Mouse (Mus musculus) embryo, embryonic 9.5 days (tissue): ENCODE measurements around the gene Ftcd.
A peak's percentile ranks its signal among the peaks of the same experiment; 100 is the strongest.

Experiments
- DNase-seq: peaks from one replicate; pipeline ENCODE4 v3.0.0-alpha.2; 2017; ENCODE audit errors: extremely low spot score

Ftcd gene

DNA sequence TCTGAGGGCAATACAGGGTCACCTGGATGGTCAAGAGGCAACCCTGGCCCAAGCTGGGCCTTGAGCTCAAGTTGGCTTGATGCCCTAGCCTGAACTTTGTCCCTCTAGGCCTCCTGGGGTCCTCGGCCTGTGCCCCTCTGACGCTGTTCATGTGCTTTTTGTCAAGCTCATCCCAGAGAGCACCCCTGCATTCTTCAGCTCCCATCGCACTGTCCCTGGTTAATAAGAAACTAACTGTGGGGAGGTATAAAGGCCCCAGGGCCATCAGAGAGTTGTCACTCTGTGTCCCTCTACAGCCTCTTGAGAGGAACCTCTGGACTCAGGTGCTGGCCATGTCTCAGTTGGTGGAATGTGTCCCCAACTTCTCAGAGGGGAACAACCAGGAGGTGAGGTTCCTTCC is at the start of gene Ftcd:
Gene Ftcd (plus strand): TSS at position 275 of the 400 bp plus-strand sequence.
- DNase-seq, result no peak

DNA sequence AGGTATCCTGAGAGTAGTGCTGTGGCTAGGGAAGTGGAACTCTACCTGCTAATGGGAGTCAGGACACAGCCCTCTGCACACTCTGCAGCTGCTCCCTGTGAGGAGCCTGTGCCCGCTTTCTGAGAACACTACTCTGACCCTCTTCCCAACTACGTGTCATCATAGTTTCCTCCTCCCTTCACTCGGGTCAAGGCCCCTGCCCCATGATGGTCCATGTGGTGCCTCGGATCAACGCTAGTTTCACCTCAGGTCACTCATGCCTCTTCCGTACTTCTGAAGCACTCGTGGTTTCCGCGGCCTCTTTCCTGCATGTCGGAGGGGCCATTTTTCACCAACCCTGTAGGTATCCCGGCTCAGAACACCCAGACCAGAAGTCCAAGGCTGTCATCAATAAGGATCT is 44.5 kb upstream of the Ftcd start:
- no peak for DNase-seq

DNA sequence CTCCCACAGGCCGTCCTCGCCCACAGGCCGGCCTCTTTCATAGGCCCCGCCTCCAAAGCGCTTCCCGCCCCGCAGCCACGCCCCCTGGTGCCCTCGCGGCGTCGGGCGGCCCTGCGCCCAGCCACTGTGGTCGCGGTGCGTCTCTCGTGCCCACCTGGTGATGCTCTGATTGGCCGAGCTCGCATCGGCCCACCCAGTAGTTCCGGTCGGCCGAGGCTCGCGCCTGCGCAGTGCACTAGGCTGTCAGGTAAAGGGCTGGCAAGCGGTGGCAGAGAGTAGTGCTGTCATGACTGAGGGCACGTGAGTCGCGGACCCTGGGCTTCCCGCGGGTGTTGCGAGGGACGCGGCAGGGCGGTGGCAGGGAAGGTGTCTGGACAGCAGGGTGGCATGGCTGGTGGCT is 44.1 kb upstream of the Ftcd start, which contains the start of gene Lss:
Gene Lss (plus strand): TSS at position 214 of the 400 bp plus-strand sequence.
- DNase-seq, result peak; percentile 97

DNA sequence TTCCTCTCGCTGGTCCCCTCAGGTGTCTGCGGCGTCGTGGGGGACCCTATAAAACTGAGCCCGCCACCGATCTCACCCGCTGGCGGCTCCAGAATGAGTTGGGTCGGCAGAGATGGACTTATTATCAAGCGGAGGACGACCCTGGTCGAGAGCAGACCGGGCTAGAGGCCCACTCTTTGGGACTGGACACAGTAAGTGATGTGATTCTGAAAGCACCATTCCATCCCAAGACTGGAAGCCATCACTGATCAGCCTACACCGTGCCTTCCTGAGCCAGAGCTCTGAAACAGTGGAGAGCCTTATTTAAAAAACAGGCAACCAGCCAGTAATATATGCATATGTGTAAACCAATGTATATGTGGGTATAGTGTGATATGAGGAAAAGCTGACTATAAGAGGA is 43.6 kb upstream of the Ftcd start:
- DNase-seq, result no peak

DNA sequence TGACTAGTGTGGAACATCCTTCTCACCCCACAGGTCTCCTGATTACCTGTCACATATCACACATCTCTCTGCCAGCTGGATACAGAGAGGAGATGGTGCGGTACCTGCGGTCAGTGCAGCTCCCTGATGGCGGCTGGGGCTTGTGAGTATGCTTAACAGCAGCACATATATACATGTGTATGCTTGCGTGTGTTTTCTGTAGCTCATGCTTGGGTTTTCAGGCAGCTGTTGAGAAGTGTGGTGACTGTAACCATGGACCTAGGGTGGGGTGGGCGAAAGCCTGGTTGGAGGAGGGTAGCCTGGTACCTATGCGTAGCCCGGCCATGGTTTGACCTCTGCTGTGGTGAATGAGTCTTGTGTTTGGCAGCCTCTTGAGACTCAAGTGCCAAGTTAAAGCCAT is 39.9 kb upstream of the Ftcd start:
- no peak for DNase-seq

DNA sequence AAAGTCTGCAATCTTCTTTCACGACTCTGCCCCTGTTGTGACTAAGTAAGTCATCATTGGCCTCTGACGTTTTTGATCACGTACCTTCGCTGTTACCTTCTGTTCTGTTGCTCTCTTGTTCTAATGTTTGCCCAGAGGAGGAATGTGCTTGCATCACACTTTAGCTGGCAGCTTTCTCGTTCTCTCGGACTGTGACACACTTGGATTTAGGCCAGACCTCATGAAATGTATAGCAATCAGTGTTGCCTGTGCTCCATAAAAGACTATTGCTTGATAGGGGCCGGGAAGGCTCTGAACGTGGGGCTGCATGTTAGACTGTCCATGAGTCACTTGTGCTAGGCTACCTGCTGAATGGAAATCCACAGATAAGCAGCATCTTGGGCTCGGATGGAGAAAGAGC is 37.8 kb upstream of the Ftcd start:
- no peak for DNase-seq

DNA sequence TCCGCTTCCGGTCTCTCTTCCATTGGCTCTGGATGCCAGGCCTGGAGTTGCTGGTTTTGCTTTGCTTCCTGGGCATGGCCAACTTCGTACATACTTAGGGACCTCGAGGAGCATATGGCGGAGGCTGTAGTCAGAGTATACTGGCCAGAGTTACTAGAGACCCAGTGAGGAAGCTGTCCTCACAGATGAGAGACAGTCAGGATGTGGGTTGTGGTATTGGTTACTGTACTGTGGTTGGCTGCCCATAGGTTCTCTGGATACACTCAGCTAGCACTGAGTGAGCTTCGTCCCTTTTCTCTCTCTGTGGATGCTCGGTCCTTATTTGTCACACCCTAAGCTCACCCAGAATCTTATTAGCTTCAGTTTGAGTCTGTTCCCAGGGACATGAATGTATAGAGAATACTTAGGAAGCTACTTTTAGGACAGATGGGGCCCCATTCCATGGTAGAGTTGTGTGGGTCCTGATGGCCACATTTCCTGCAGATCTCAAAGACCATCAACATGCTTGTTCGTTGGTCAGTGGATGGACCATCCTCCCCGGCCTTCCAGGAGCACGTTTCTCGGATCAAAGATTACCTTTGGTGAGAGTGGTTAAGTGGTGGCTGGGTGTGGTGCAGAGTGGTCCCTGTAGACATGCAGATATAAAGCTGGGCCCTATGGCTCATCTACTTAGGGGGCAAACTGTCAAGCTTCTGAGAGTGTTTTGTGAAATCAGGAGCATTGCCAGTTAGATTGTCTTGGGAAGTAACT is 33.9 kb upstream of the Ftcd start:
- DNase-seq, result no peak

DNA sequence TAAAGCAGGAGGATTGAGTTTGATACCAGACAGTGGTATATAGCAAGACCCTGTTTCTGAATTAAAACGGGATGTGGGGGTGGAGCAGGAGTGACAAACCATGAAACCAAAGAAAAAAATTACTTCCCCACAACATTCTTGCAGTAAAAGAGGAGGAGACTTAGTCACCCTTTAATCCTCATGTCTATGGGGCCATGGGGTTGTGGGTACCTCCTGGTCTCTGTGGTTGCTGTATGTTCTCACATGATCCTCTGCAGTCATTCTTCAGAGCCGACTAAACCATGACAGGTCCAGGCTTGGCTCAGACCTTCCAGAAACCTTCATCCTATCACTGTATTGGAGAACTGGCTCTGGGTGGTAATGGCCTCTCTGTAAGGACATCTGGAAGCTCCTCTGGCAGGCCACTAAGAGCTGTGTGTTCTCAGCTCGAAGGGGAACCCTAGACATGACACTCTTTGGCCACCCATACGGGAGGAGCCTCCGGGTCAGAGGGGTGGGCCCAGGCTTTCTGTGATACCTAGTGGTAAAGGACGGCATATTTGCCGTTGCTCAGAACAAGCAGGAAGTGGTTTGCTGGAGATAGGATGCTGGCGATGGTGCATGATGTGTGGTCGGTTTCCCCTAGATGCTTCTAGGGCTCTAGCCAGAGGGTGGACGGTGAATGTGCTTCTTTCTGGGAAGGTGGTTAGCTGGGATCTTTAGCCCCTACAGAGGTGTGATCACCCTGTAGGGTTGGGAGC is 32.6 kb upstream of the Ftcd start:
- no peak for DNase-seq

DNA sequence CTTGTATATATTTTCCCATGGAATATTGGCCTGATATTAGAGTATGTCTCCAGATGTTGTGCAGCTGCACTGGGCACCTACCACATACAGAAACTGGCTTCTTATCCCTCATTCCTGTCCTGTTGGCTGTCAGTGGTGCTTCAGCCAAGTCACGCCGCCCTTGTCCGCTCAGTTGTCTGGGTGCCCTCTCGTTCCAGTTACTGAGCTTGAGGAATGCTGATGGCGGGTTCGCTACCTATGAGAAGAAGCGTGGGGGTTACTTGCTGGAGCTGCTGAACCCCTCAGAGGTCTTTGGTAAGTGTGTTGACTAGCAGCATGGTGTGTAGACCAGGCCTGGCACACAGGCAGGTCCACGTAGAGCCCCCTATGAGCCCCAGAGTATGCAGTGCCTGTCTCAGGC is 28.9 kb upstream of the Ftcd start:
- no peak for DNase-seq

DNA sequence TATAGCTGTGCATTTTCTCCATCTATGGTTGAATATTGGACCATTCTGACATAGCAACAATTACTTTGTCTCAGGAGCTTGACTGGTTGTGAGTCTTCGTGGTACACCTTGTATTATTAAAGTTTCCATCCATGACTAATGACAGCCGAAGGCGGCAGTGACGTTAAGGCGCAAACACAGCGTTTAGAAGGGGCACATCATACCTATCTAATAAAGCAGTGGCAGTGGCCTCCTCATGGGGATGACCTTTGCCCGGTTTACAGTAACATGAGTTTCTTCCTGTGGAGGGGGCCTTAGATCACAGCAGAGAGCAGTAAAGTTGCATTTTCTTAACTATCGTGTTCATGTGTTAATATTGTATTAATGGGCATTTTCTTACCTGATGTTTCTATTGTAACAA is 27.2 kb upstream of the Ftcd start:
- DNase-seq, result no peak

DNA sequence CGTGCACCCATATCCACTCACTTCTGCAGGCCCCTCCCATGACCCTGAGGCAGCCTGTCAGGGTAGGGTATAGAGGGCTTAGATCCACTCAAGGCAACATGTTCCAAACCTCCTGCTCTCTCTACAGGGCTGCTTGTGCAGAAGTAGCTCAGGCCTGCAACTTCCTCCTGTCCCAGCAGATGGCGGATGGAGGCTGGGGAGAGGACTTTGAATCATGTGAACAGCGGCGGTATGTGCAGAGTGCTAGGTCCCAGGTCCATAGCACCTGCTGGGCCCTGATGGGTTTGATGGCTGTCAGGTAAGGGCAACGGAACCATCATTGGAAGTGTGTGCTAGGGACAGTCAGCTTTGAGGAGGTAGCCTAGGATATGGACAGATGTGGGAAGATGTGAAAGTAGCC is 25.0 kb upstream of the Ftcd start:
- DNase-seq, result no peak

DNA sequence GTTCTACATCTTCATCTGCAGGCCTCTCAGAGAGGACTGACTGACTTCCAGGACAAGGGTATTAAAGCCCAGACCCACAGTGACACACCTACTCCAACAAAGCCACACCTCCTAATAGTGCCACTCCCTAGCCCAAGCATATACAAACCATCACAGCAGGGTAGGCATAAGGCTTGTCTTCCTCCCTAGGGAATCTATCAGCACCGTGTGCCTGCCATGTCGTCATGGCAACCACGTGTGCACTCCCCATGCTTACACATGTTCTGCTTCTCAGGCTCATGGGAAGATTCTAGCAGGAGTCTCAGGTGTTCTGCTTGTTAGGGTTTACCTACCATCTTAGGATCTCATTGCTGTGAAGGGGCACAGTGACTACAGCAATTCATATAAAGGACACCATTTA is 23.9 kb upstream of the Ftcd start:
- DNase-seq, result no peak

DNA sequence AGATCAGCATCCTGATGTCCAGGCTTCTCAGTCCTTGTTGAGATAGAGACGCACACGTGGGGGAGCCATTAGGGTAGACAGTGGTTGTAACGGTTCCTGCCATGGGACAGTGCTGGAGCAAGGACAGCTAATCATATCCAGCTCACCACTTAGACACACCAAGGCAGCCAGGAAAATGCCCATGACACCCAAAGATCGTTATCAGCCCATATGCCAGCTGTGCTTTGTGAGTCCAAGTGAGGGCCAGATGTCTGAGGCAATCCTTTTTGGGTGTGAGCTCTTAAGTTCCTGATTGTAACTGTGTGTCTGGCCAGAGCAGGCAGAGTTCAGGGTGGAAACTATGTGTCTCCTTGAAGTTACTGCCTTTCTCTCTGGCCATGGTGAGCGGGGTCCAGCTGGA is 21.4 kb upstream of the Ftcd start:
- no peak for DNase-seq

DNA sequence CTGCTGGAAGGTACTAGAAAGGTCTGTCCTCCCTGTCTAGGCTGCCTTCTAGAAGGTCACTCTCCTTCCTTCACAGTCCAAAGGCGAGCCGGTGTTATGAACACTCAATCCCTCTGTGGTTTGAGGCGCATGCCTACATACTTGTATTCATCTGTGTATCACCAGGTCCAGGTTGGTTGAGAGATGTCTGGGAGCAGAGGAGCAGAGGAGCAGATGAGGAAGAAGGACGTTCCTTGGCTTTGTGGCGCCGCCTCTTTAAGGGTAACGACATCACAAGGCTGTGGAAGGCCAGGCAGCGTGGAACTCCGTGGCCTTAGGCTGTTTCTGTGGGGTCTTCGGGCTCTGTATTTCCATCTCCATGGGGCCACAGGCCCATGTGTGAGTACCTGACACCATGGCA is 13.5 kb upstream of the Ftcd start, which contains the start of gene Spatc1l:
Gene Spatc1l (plus strand): TSS at position 301 of the 400 bp plus-strand sequence.
- DNase-seq, result no peak

DNA sequence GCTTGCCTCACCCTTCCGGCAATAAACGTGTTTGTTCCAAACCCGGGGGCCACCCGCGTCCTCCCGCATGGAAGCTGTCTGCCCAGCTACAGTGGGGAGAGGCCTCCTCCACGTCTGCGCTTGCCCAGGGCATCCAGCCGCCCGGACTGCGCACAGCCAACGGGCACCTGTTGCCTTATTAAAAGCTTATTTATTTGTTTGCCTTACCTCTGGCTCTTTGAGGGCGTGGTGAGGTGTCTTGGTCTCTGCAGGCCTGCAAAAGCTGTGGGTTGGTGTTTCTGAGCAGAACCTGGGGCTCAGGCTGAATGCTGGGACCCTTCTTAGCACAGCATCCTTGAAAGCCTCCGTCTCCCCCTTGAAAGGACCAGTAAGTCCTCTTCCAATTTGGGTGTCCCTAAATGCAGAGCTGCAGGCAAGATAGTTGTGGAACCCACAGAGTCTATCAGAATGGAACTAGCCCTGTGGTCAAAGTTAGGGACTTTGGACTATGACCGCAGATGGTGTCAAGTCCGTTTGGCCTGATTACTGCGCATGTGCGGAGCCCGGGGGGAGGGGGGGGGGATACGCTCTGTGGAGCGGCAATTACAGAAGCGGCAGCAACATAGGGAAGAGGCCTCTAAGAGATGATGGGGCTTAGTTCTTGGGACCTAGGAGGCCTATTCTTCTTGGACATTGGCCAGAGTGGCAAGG is 5.3 kb upstream of the Ftcd start:
- no peak for DNase-seq

DNA sequence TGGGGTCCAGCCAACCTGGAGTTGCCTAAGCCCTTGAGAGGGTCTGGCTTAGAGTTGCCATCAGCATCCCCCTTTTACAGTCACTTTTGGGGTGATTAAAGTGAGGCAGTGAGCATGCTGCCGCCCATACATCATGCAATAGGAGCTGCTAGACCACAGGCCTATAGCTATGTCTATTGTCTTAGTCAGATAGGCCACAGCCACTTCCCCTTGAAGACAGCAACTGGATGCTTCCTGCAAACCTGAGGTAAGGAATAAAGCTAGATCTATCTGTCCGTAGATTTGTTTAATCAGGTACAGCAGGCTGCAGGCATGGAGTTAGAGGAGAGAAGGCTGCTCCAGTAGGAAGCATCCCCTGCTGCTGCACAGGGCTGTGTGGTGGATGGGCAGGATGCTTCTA is 4.4 kb upstream of the Ftcd start:
- DNase-seq, result no peak

DNA sequence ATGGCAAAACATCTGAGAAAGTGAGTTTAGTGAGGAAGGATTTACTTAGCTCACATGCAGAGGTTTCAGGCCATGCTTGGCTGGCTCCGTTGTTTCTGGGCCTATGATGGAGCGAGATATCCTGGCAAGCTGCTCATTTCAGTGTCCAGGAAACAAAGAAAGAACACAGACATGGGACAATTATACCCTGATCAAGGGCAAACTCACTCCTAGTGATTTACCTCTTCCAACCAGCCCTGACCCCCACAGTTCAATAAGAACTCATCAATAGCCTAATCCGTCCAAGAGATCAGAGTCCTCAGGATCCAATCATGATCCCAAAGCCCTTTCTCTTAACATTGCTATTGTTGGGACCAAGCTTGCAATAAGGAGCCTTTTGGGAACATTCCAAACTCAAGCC is 3.3 kb upstream of the Ftcd start:
- no peak for DNase-seq

DNA sequence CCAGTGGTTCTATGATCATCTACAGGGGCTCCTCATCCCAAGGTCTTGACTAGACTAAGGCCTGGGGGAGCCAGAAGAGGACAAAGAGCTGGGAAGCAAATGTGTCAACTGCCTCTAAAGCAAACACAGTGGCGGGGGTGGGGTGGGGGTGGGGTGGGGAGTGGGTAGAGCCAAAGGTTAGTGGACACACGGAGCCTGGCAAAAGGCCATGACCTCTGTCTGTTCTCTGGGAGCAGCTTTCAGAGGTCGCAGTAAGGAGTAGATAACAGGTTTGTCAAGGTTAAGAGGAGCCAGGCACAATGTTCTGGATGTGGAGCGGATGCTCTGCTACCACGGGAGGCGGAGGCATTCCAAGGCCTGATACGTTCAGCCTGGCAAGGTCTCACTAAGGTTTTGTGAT is 1.5 kb downstream of the Ftcd start:
- DNase-seq, result no peak

DNA sequence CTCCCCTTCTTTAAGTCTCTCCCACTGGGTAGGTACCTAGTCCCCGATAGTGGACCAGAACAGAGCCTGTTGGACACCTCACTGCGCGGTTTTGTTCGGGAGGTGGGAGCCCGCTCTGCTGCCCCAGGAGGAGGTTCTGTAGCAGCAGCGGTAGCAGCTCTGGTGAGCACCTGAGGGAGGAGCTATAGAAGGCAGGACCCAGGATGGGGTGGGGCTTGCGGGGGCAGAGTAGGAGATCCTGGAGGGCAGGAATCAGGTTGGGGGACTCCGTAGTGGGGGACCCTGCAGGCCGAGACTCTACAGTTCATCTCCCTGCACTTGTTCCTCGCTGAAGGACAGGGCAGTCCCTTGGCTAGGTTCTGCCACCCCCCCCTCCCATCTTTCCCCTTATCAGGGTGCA is 8.7 kb downstream of the Ftcd start:
- DNase-seq, result no peak

DNA sequence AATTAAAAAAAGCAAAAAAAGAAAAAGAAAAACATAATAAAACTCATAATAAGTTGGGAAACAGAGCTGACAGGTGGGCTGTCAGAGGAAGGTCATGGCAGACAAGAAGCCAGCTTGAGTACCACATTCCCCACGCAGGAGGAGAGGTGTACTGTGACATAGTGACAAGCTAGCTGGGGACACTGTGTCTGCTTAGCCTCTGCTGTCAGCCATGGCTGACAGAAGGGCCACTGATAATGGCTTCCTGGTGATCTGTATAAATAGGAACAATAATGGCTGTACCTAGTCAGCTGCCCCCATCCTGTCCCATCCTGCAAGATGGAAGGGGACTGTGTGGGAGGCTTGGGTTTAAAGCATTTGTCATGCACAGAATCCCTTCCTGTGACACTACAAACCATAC is 10.7 kb downstream of the Ftcd start:
- DNase-seq, result no peak

DNA sequence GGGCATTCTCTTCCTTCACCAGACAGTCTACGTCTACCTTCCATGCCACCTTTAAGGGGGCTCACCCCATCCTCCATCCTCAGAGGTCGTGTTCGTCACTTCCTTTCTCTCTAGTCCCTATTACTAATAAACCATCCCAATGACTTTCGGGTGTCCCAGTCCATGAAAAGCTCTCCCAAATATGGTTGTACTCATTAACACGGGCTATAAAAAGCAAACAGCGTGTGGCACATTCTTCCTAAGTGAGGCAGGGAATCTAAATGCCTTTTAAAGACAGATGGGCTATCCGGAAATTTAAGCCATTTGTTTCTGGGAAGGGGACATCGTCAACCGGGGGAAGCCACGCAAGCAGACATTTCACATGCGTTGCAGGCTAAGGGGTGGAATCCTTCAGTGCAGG is 14.7 kb downstream of the Ftcd start:
- no peak for DNase-seq

DNA sequence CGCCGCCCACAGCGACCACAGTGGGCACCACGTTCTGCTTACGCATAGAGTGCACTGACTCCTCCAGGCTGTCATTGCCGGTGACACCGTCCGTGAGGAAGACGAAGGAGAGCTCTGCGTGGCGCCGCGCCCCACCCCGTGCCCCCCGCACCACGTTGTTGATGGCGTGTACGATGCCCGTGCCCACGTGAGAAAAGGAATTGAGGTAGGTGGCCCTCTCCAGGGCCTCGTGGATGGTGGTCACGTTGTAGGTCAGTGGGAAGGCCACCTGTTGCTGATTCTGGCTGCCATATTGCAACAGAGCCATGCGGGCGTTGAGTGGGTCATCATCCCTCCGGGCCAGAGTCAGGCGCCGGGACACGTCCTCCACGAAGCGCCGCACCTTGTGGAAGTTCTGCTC is 20.9 kb downstream of the Ftcd start:
- no peak for DNase-seq

DNA sequence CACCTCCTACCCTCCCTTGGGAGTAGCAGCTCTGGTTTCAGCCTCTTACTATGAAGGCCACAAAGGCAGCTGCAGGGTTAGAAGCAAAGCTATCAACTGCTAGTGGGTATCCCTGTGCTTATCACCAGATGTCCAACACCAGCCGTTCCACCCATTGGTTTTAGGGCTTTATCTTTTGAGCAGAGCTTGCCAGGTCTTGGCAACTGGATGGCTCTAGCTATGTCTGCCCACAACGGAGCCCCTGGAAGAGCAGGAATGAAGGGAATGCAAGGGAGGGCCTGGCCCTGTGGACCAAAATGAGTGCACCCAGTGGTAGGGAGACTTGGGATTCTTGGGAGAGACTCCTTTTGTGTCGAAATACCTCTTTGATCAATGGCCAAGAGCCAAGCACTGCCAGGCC is 27.2 kb downstream of the Ftcd start:
- no peak for DNase-seq
